Mouse (Mus musculus) heart, postnatal 0 days (tissue): ENCODE measurements around the gene Senp3.

ENCODE experiments used
- CTCF ChIP-seq: IDR thresholded peaks from 2 replicates; pipeline ENCODE4 v1.5.1; 2016; ENCODE audit warnings: antibody characterized with exemption, control low read depth, low read depth
- EP300 ChIP-seq: IDR thresholded peaks from 2 replicates; pipeline ENCODE4 v1.6.1; 2016; ENCODE audit warnings: antibody characterized with exemption, low read depth

DNA sequence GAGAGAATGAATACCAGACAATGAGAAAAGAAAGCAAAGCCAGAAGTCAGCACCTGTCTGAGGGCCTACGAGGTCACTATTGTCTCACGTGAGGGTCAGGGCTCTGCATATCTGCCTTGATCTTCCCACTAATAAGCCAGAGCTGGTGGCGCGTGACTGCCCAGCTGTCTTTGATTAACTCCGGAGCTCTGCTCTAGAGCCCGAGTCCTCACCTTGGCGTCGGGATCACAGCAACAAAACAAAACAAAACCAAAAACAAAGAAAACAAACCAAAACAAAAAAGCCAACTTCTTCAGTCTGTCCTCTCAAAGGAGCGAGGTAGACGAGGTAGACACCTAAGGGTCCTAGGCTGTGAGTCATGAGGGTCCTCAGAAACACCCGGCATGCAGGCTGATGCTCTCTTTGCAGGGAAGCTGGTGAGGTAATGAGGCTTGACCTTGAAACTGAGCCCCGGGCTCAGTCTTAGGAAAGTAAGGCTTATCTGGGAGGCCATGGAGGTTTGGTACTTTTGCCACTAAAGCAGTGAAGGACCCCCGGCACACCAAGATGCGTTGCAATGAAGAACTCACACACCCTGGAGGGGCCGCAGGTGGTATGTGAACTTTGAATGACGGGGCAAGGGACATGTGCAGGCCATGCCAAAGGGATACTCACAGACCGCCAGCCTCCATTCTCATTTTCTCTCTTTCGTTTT, 32.9 kb upstream of the Senp3 start:
- TF ChIP-seq CTCF (no peak), EP300 (no peak)
